Mouse (Mus musculus) forebrain, embryonic 13.5 days (tissue): ENCODE measurements around the gene Tab1. TPM values are rescaled to one million over a fixed set of nuclear protein-coding genes. Genes with fewer than 3 reads are reported as not detected.

Experiments used
- ATAC-seq: fragments of 200-750 bp; cut with Nextera tagmentation; 2 replicates; pipeline ENCODE4 v1.8.0; 2017
- H3K27ac ChIP-seq: fragments of 300-500 bp; sonication (generic); 2 replicates; pipeline ENCODE4 v1.5.1; 2015; ENCODE audit warnings: inconsistent platforms, mild to moderate bottlenecking, moderate library complexity
- H3K27me3 ChIP-seq: fragments of 300-500 bp; sonication (generic); 2 replicates; pipeline ENCODE4 v1.6.1; 2015; ENCODE audit warnings: mild to moderate bottlenecking, inconsistent platforms
- H3K36me3 ChIP-seq: fragments of 300-500 bp; sonication (generic); 2 replicates; pipeline ENCODE4 v1.6.1; 2015; ENCODE audit warnings: mild to moderate bottlenecking, inconsistent platforms; ENCODE audit not compliant: poor library complexity, severe bottlenecking
- H3K4me1 ChIP-seq: fragments of 300-500 bp; sonication (generic); 2 replicates; pipeline ENCODE4 v1.6.1; 2015; ENCODE audit warnings: inconsistent platforms
- H3K4me2 ChIP-seq: fragments of 300-500 bp; sonication (generic); 2 replicates; pipeline ENCODE4 v1.6.1; 2015; ENCODE audit warnings: inconsistent platforms, mild to moderate bottlenecking, moderate library complexity
- H3K4me3 ChIP-seq: fragments of 300-500 bp; sonication (generic); 2 replicates; pipeline ENCODE4 v1.5.1; 2015; ENCODE audit warnings: mild to moderate bottlenecking, inconsistent platforms
- H3K9ac ChIP-seq: fragments of 300-500 bp; sonication (generic); 2 replicates; pipeline ENCODE4 v1.6.1; 2015; ENCODE audit warnings: mild to moderate bottlenecking, inconsistent platforms
- H3K9me3 ChIP-seq: fragments of 300-500 bp; sonication (generic); replicated peaks from 2 replicates; pipeline ENCODE4 v1.6.1; 2016; ENCODE audit warnings: inconsistent platforms
- WGBS: fragments of 180-500 bp; shearing (Covaris S2); methylation state at CpG from one replicate; pipeline ENCODE4 v1.1.7; 2015; 5-methylcytosine and 5-hydroxymethylcytosine counted together
- polyA plus RNA-seq: library from polyadenylated mRNA; unstranded; fragments of >200 nt; fragmentation: Nextera tagmentation; extraction: Ambion mirVana; gene quantifications from 2 replicates; pipeline ENCODE4 v1.2.1, GENCODE M21; 2015

The Tab1 gene
- polyA plus RNA-seq, 1 experiment from 2014 or later = 36.6 TPM

DNA sequence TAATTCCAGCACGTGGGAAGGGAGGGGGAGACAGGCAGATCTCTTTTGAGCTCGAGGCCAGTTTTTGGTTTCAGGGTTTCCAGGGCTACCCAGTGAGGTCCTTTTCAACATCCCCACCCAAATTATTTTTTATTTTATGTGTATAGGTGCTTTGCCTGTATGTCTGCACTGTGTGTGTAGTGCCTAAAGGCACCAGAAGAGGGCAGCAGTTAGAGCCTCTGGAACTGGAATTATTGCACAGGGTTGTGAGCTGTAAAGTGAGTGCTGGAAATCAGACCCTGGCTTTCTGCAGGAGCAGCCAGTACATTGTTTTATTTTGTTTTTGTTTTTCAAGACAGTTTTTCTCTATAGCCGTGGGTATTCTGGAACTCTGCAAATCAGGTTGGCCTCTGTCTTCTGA is 9.2 kb downstream of the Tab1 start:
- Histone ChIP-seq H3K36me3 (peaks cover 38% of the 10 kb centered on the region), H3K27me3 (no peaks in the 10 kb centered on the region), H3K9ac (no peak overlapping the region), H3K4me3 (no peak overlapping the region), H3K4me1 (peaks cover 3% of the 10 kb centered on the region; the same call in 1 of the 2 replicates), H3K4me2 (no peak overlapping the region), H3K27ac (no peak overlapping the region), H3K9me3 (no peaks in the 10 kb centered on the region)
- 97% methylated on average over 3 of the region's 3 CpGs for WGBS
- ATAC-seq = no peak

DNA sequence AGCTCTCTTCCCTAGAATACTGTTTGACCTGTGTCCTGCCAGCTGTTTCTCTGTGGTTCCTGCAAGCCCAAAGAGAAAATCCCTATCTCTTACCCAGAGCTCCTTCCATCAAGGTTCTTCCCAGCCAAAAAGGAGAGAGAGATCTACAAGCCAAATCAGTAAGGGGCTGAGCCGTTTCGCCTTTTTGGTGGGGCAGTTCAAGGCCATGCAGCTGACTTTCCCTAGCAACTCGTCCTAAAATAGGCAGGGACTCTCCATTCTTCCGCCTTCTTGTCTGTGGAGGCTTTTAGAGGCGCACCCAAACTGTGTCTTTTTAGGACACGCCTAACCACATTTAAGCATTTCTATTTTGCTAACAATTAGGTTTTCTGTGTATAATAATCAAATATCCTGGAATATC is 10.8 kb downstream of the Tab1 start:
- ATAC-seq = no peak
- Histone ChIP-seq H3K27me3 (no peaks in the 10 kb centered on the region), H3K4me1 (no peaks in the 10 kb centered on the region), H3K9me3 (no peaks in the 10 kb centered on the region), H3K9ac (no peak overlapping the region), H3K27ac (no peak overlapping the region), H3K36me3 (peaks cover 45% of the 10 kb centered on the region), H3K4me2 (no peak overlapping the region), H3K4me3 (no peak overlapping the region)
- 92% methylated on average over 6 of the region's 6 CpGs for WGBS

DNA sequence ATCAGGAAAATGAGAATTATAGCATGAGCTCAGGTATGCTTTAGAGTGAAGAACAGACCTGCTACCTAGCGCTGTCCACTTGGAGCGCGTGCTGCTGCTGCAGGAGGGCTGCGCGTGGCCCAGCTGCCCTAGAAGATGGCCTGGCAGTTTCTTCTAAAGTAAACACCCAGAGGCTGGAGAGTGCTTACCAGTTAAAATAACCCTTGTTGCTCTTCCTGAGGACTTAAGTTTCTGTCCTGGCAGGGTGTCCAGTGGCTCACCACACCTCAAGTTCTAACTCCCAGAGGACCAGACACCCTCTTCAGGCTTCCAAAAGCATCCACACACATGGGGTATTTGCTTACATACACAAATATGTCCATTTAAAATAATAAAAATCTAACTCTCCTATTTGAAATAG is 12.5 kb downstream of the Tab1 start:
- H3K9ac ChIP-seq = no peak overlapping the region
- H3K27ac ChIP-seq = no peak overlapping the region
- no peak overlapping the region for H3K4me3 ChIP-seq
- peaks cover 58% of the 10 kb centered on the region for H3K36me3 ChIP-seq
- no peaks in the 10 kb centered on the region for H3K27me3 ChIP-seq
- ATAC-seq = no peak
- no peaks in the 10 kb centered on the region for H3K9me3 ChIP-seq
- no peaks in the 10 kb centered on the region for H3K4me1 ChIP-seq
- H3K4me2 ChIP-seq = no peak overlapping the region
- WGBS = 97% methylated on average over 5 of the region's 5 CpGs

DNA sequence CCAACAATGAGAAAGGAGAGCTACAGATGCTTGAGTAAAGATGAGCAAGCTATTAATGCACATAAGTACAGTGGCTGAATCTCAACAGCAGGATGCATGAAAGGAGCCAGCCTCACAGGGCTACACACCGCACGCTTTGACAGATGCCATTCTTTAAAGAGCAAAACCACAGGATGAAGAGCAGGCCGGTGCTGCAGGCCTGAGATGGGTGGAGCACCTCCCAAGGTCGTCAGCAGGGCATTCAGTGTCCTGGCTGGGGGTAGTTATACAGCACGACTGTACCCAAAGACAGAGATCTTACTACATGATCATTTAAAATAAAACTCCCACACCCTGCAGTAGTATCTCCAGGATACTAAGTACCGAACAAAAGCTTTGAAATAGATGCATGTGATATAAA is 13.2 kb downstream of the Tab1 start:
- Histone ChIP-seq H3K9me3 (no peaks in the 10 kb centered on the region), H3K4me1 (no peaks in the 10 kb centered on the region), H3K4me3 (no peak overlapping the region), H3K36me3 (peaks cover 58% of the 10 kb centered on the region), H3K27ac (peak overlapping the region; percentile 19; the same call in 1 of the 2 replicates), H3K4me2 (no peak overlapping the region), H3K27me3 (no peaks in the 10 kb centered on the region), H3K9ac (no peak overlapping the region; the same call in 1 of the 2 replicates)
- WGBS = 75% methylated on average over 6 of the region's 6 CpGs
- no peak for ATAC-seq

DNA sequence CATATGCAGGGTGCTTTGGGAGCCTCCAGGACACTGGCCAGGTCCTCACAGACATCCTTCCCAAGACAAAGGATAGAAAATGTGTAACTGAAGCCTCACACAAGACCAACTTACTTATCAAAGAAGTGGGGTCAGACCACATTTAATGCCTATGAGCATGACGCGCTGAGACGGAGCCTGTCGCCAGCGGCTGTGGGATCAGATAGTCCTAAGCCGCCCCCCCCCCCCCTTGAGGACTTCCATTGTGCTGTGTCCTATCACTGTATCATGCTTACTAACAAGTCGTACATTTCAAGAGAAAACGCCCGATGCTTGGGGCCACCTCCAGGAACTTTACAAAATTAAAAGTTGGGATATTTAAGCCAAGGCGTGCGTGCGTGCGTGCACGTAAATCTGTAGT is 14.2 kb downstream of the Tab1 start:
- Histone ChIP-seq H3K27me3 (no peaks in the 10 kb centered on the region), H3K4me2 (no peak overlapping the region), H3K27ac (no peak overlapping the region), H3K9ac (no peak overlapping the region), H3K4me3 (no peak overlapping the region), H3K36me3 (peaks cover 58% of the 10 kb centered on the region), H3K9me3 (no peaks in the 10 kb centered on the region), H3K4me1 (no peaks in the 10 kb centered on the region)
- ATAC-seq = no peak
- WGBS = 90% methylated on average over 14 of the region's 14 CpGs

DNA sequence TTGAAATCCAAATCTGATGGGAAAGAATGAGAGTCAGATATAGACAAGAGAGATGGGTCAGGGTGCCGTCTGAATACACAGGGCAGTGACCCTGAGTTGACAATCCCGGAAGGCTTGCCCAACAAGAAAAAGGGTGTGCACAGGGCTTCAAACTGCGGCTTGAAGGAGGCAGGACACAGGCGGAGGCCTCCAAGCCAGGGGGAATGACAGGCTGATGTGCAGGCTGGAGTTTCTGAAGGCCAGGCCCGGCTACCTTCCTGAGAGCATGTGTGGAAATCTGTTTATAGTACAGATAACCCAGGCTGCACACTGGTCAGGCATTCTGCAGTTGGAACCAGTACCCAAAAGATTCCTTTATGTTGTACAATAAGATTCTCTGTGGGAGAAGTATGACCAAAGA is 14.6 kb downstream of the Tab1 start:
- H3K27ac ChIP-seq = no peak overlapping the region
- H3K4me2 ChIP-seq = no peak overlapping the region
- peaks cover 59% of the 10 kb centered on the region for H3K36me3 ChIP-seq
- H3K4me3 ChIP-seq = no peak overlapping the region
- no peaks in the 10 kb centered on the region for H3K9me3 ChIP-seq
- no peak for ATAC-seq
- 87% methylated on average over 5 of the region's 5 CpGs for WGBS
- H3K4me1 ChIP-seq = no peaks in the 10 kb centered on the region
- no peaks in the 10 kb centered on the region for H3K27me3 ChIP-seq
- no peak overlapping the region for H3K9ac ChIP-seq

DNA sequence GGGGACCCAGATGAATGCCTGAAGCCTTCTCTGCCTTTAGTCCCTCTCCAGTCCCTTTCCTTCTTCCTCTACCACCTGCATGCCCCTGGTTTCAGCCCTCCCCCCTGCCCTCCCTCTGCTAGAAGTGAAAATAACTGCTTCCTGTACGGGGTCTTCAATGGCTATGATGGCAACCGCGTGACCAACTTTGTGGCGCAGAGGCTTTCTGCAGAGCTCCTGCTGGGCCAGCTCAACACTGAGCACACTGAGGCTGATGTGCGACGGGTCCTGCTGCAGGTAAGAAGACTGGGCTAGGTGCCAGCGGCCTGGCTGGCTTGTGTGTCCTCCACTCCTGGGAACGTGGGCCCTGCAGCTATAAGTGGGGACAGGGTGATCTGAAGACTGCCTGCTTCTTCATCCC is 15.6 kb downstream of the Tab1 start:
- H3K4me3 ChIP-seq = no peak overlapping the region
- no peaks in the 10 kb centered on the region for H3K4me1 ChIP-seq
- WGBS = 88% methylated on average over 8 of the region's 8 CpGs
- H3K36me3 ChIP-seq = peaks cover 63% of the 10 kb centered on the region
- no peaks in the 10 kb centered on the region for H3K27me3 ChIP-seq
- H3K9ac ChIP-seq = no peak overlapping the region
- H3K4me2 ChIP-seq = no peak overlapping the region
- no peak overlapping the region for H3K27ac ChIP-seq
- ATAC-seq = no peak
- no peaks in the 10 kb centered on the region for H3K9me3 ChIP-seq

DNA sequence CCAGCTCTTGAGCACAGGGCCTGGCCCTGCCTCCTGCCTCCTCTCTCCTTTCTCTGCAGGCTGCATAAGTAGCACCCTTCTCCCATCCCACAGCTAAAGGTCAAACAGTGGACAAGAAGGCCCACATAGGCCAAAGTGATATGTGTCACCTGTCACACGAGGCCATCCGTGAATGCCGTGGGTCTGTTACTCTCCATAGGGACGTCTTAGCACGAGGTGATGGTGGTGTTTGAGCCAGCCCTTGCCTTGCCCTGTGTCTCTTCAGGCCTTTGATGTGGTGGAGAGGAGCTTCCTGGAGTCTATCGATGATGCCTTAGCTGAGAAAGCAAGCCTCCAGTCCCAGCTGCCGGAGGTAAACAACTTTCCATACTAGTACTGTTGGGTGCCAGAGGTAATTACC is 16.6 kb downstream of the Tab1 start:
- Histone ChIP-seq H3K9me3 (no peaks in the 10 kb centered on the region), H3K27ac (no peak overlapping the region), H3K9ac (no peak overlapping the region), H3K4me1 (no peaks in the 10 kb centered on the region), H3K36me3 (peaks cover 66% of the 10 kb centered on the region), H3K27me3 (no peaks in the 10 kb centered on the region), H3K4me3 (no peak overlapping the region), H3K4me2 (no peak overlapping the region)
- ATAC-seq = no peak
- 94% methylated on average over 7 of the region's 7 CpGs for WGBS

DNA sequence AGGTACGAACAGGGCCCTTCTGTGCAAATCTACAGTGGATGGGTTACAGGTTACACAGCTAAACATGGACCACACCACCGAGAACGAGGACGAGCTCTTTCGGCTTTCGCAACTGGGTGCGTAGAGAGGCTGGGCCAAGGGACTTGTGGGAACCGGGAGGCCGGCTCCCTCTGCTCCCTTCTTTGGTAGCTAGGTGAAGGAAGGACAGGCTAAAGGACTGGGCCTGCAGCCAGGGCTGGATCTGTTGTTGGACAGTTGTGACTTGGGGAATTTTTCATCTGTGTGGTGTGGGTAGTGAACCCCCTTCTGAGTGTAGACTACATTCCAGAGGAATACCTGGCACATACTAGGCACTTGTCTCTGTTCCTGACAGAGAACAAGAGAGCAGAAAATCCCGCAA is 19.7 kb downstream of the Tab1 start:
- Histone ChIP-seq H3K4me2 (no peak overlapping the region), H3K9me3 (no peaks in the 10 kb centered on the region), H3K36me3 (peaks cover 94% of the 10 kb centered on the region), H3K9ac (no peak overlapping the region), H3K27me3 (no peaks in the 10 kb centered on the region), H3K4me3 (no peak overlapping the region), H3K27ac (no peak overlapping the region), H3K4me1 (no peaks in the 10 kb centered on the region)
- ATAC-seq = no peak
- 92% methylated on average over 10 of the region's 10 CpGs for WGBS

DNA sequence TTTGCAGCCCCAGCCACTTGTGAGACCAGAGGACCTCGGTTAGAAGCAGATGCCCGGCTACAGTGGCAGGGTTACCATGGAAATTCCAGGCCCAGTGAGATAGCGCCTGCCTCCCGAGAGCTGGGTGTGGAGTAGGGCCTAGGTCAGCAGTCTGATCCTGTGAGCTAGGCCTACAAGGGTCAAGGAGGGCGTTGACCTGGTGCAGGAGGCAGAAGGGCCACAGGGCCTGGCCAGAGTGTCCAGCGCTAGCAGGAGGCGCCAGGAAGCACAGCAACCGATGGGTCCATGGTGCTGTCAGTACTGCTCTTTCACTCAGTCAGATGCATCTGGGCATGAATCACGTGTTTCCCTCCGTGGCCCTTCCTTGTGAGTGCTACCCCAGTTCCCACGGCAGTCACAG is 20.8 kb downstream of the Tab1 start:
- Histone ChIP-seq H3K4me2 (no peak overlapping the region), H3K9me3 (no peaks in the 10 kb centered on the region), H3K36me3 (peaks cover 96% of the 10 kb centered on the region), H3K27ac (no peak overlapping the region), H3K4me3 (no peak overlapping the region), H3K27me3 (no peaks in the 10 kb centered on the region), H3K9ac (no peak overlapping the region), H3K4me1 (no peaks in the 10 kb centered on the region)
- 90% methylated on average over 11 of the region's 11 CpGs for WGBS
- no peak for ATAC-seq

DNA sequence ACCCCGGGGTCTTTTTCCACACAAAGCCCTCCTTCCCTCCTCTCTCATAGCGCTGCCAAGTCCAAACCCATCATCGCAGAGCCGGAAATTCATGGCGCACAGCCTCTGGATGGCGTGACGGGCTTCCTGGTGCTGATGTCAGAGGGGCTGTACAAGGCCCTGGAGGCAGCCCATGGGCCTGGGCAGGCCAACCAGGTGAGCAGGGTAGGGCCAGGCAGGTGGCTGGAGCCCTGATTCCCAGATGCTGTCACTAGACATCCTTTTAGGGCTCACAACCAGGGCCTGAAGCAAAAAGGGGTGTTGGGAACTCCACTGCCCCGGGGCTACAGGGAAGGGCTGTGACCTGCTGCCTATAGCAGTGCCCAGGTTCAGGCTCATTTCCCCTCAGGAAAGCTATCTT is 22.8 kb downstream of the Tab1 start:
- Histone ChIP-seq H3K4me2 (no peak overlapping the region), H3K27ac (no peak overlapping the region), H3K36me3 (peaks cover 96% of the 10 kb centered on the region), H3K4me3 (no peak overlapping the region), H3K27me3 (no peaks in the 10 kb centered on the region), H3K9ac (no peak overlapping the region), H3K9me3 (no peaks in the 10 kb centered on the region), H3K4me1 (no peaks in the 10 kb centered on the region)
- ATAC-seq = no peak
- 94% methylated on average over 8 of the region's 8 CpGs for WGBS

DNA sequence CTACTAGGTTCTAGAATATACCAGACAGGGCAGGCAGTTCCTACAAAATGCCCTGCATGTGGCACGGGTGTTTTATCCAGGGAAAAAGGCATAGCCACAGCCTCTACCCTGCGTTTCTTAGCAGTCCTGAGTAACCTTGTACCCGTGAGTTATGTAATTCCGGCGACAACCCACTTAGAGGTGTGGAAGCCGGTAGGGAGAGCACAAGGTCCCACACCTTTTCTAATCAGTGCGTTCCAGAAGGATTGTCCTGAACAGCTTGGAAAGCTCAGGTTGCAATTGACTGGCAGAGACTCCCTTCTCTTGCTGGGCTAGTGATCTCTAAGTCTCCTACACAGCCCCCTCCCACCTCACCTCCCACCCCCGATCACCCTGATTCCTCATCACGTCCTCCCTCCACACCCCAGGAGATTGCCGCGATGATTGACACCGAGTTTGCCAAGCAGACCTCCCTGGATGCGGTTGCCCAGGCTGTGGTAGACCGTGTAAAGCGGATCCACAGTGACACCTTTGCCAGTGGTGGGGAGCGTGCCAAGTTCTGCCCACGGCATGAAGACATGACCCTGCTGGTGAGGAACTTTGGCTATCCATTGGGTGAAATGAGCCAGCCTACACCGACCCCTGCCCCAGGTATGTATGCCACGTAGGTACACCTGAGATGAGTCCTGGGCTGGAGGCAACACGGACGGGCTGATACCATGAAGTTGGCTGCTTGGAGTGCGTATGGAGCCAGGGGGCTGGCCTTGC is 24.4 kb downstream of the Tab1 start:
- 94% methylated on average over 22 of the region's 22 CpGs for WGBS
- H3K9me3 ChIP-seq = no peaks in the 10 kb centered on the region
- H3K4me3 ChIP-seq = no peak overlapping the region
- H3K27ac ChIP-seq = no peak overlapping the region
- H3K9ac ChIP-seq = no peak overlapping the region
- no peaks in the 10 kb centered on the region for H3K27me3 ChIP-seq
- no peak overlapping the region for H3K4me2 ChIP-seq
- H3K36me3 ChIP-seq = peaks cover 98% of the 10 kb centered on the region
- ATAC-seq = no peak
- no peaks in the 10 kb centered on the region for H3K4me1 ChIP-seq
